Comparison of ENCODE assay signal across 19 mouse cellular contexts in genomic region chr5:136550726-136551125, GRCm38 (mm10). TPM values are rescaled to one million over a fixed set of nuclear protein-coding genes. Genes with fewer than 3 reads are reported as not detected.
DNase-seq lines count a peak whose midpoint lies in the region; ATAC-seq and TF ChIP-seq lines count a peak whose summit lies in the region.
"Had no signal": no experiment of that assay in that cellular context is flagged by ENCODE, and none has a peak within 500 bp of the region (broad histone marks: within the 10 kb centered on the region; RNA-seq: fewer than 3 reads in every experiment).

No protein-coding gene starts in this region.

- peak overlapping the region; percentile 54; the same call in 1 of the 2 replicates for H3K27ac ChIP-seq in heart, embryonic 16.5 days (ENCODE audit: low read length)
- no peak overlapping the region; the same call in 1 of the 2 replicates for H3K27ac ChIP-seq in heart, embryonic 12.5 days (ENCODE audit: poor library complexity, severe bottlenecking)
- no peak overlapping the region for H3K27ac ChIP-seq in neural tube, embryonic 11.5 days (ENCODE audit: low read depth, low read length)
- no peak overlapping the region for H3K27ac ChIP-seq in gastrocnemius, adult 2 months
- H3K27ac ChIP-seq: embryonic facial prominence, embryonic 12.5 days; forebrain, embryonic 10.5 days; hindbrain, embryonic 13.5 days; limb, embryonic 12.5 days; liver, embryonic 15.5 days; midbrain, embryonic 12.5 days; neural tube, embryonic 12.5 days; stomach, embryonic 15.5 days had no signal

- 23% methylated on average over 2 of the region's 2 CpGs for WGBS in heart, embryonic 16.5 days
- 28% methylated on average over 2 of the region's 2 CpGs for WGBS in heart, embryonic 12.5 days
- WGBS in neural tube, embryonic 11.5 days = 17% methylated on average over 2 of the region's 2 CpGs

- H3K9ac ChIP-seq in heart, embryonic 16.5 days (ENCODE audit: low read length) = no peak overlapping the region
- no peak overlapping the region for H3K9ac ChIP-seq in heart, embryonic 12.5 days
- no peak overlapping the region for H3K9ac ChIP-seq in neural tube, embryonic 11.5 days (ENCODE audit: low read length)
- H3K9ac ChIP-seq: embryonic facial prominence, embryonic 12.5 days; hindbrain, embryonic 13.5 days; limb, embryonic 12.5 days; liver, embryonic 15.5 days; midbrain, embryonic 12.5 days; neural tube, embryonic 12.5 days; stomach, embryonic 15.5 days had no signal

- H3K9me3 ChIP-seq in heart, embryonic 16.5 days (replicated peaks; ENCODE audit: control insufficient read depth, low read length) = no peaks in the 10 kb centered on the region
- no peaks in the 10 kb centered on the region for H3K9me3 ChIP-seq in heart, embryonic 12.5 days (replicated peaks)
- no peaks in the 10 kb centered on the region for H3K9me3 ChIP-seq in neural tube, embryonic 11.5 days (ENCODE audit: control insufficient read depth, low read length)
- H3K9me3 ChIP-seq: embryonic facial prominence, embryonic 12.5 days; forebrain, embryonic 10.5 days; hindbrain, embryonic 13.5 days; limb, embryonic 12.5 days; liver, embryonic 15.5 days; midbrain, embryonic 12.5 days; neural tube, embryonic 12.5 days; stomach, embryonic 15.5 days had no signal

- peaks cover 58% of the 10 kb centered on the region for H3K4me1 ChIP-seq in heart, embryonic 16.5 days (ENCODE audit: control insufficient read depth, insufficient read depth, low read length)
- H3K4me1 ChIP-seq in heart, embryonic 12.5 days (replicated peaks) = peaks cover 70% of the 10 kb centered on the region
- peaks cover 7% of the 10 kb centered on the region; the same call in 1 of the 2 replicates for H3K4me1 ChIP-seq in neural tube, embryonic 11.5 days (ENCODE audit: control insufficient read depth, insufficient read depth, low read length)

- H3K36me3 ChIP-seq in heart, embryonic 16.5 days (ENCODE audit: control insufficient read depth, insufficient read depth) = no peaks in the 10 kb centered on the region
- H3K36me3 ChIP-seq in heart, embryonic 12.5 days = no peaks in the 10 kb centered on the region
- H3K36me3 ChIP-seq in neural tube, embryonic 11.5 days (ENCODE audit: control insufficient read depth, insufficient read depth, low read length) = no peaks in the 10 kb centered on the region
- H3K36me3 ChIP-seq: embryonic facial prominence, embryonic 12.5 days; hindbrain, embryonic 13.5 days; limb, embryonic 12.5 days; liver, embryonic 15.5 days; midbrain, embryonic 12.5 days; neural tube, embryonic 12.5 days; stomach, embryonic 15.5 days had no signal

- H3K4me3 ChIP-seq in heart, embryonic 16.5 days (ENCODE audit: low read length) = no peak overlapping the region
- H3K4me3 ChIP-seq in heart, embryonic 12.5 days = no peak overlapping the region
- H3K4me3 ChIP-seq in neural tube, embryonic 11.5 days (ENCODE audit: low read depth, low read length) = no peak overlapping the region
- no peak overlapping the region for H3K4me3 ChIP-seq in gastrocnemius, adult 2 months
- H3K4me3 ChIP-seq: embryonic facial prominence, embryonic 12.5 days; forebrain, embryonic 10.5 days; hindbrain, embryonic 13.5 days; limb, embryonic 12.5 days; liver, embryonic 15.5 days; midbrain, embryonic 12.5 days; neural tube, embryonic 12.5 days; stomach, embryonic 15.5 days had no signal

- peak; percentile 25 for DNase-seq in neural tube, embryonic 11.5 days (ENCODE audit: low spot score)
- DNase-seq in neural tube, embryonic 10.5 days (ENCODE audit: extremely low spot score, low spot score) = no peak
- peak; percentile 23 for DNase-seq in naive thymus-derived CD4-positive, alpha-beta T cell, adult 2 months (ENCODE audit: low read depth)
- no peak for DNase-seq in gastrocnemius, postnatal 36 days
- no peak for DNase-seq in gastrocnemius, adult 2 months
- DNase-seq: adrenal gland, adult 2 months; cerebellum, adult 9-11 months; heart, adult 18-20 months had no signal

- no peak overlapping the region for H3K4me2 ChIP-seq in heart, embryonic 16.5 days (ENCODE audit: low read depth, low read length)
- no peak overlapping the region for H3K4me2 ChIP-seq in heart, embryonic 12.5 days
- H3K4me2 ChIP-seq in neural tube, embryonic 11.5 days (ENCODE audit: low read depth) = no peak overlapping the region
- H3K4me2 ChIP-seq: embryonic facial prominence, embryonic 12.5 days; hindbrain, embryonic 13.5 days; limb, embryonic 12.5 days; liver, embryonic 15.5 days; midbrain, embryonic 12.5 days; neural tube, embryonic 12.5 days; stomach, embryonic 15.5 days had no signal

- ATAC-seq in heart, embryonic 16.5 days (replicated peaks; ENCODE audit: extremely low read depth, insufficient read depth, low FRiP score) = peak; percentile 29; the same call in 1 of the 2 replicates
- ATAC-seq in heart, embryonic 12.5 days (ENCODE audit: insufficient number of reproducible peaks, low FRiP score) = no peak
- no peak for ATAC-seq in neural tube, embryonic 11.5 days (ENCODE audit: insufficient read depth, low FRiP score, low TSS enrichment)
- ATAC-seq: intestine, postnatal 0 days had no signal

- H3K27me3 ChIP-seq in heart, embryonic 16.5 days (ENCODE audit: control insufficient read depth, insufficient read depth, low read length) = no peaks in the 10 kb centered on the region
- no peaks in the 10 kb centered on the region for H3K27me3 ChIP-seq in heart, embryonic 12.5 days (replicated peaks)
- H3K27me3 ChIP-seq in neural tube, embryonic 11.5 days (ENCODE audit: control insufficient read depth, insufficient read depth, low read length) = no peaks in the 10 kb centered on the region
- H3K27me3 ChIP-seq: embryonic facial prominence, embryonic 12.5 days; hindbrain, embryonic 13.5 days; limb, embryonic 12.5 days; liver, embryonic 15.5 days; midbrain, embryonic 12.5 days; neural tube, embryonic 12.5 days; stomach, embryonic 15.5 days had no signal

- TF ChIP-seq CTCF in gastrocnemius, adult 2 months (IDR thresholded peaks at IDR 0.05) = no peak

- intact Hi-C loops in gastrocnemius, postnatal 36 days (cut with DNase I) = no loop called here
- intact Hi-C loops in gastrocnemius, adult 2 months (cut with DNase I) = no loop called here

RNA-seq across cellular contexts. Expression of gene Cux1, which starts 16.6 kb away (rescaled TPM):
- polyA plus RNA-seq in heart, embryonic 16.5 days (2015; fragmentation: Nextera tagmentation; extraction: Ambion mirVana) = 87.6 and 89.0 TPM in 2 replicates
- polyA plus RNA-seq in heart, embryonic 12.5 days (2016; fragmentation: Nextera tagmentation; extraction: Ambion mirVana) = 81.0 and 85.4 TPM in 2 replicates
- polyA plus RNA-seq in neural tube, embryonic 11.5 days (2014; fragmentation: Nextera tagmentation; extraction: Ambion mirVana) = 109 and 111 TPM in 2 replicates
- total RNA-seq in gastrocnemius, postnatal 36 days (2021) = 10 to 100 TPM; 73.6 to 80.1 TPM
- total RNA-seq in gastrocnemius, adult 2 months (2021) = 10 to 100 TPM; 80.9 to 88.2 TPM

Comparison
In these comparisons a context has a peak if more than half of its experiments do, and no peak if none do; other contexts are left out.
1. DNase-seq: peak in neural tube, embryonic 11.5 days (single experiment) and naive thymus-derived CD4-positive, alpha-beta T cell, adult 2 months (single experiment); none in neural tube, embryonic 10.5 days (single experiment), gastrocnemius, postnatal 36 days (0 of 2) and gastrocnemius, adult 2 months (single experiment).